Mouse (Mus musculus) ES-E14 (cell line): ENCODE measurements at regions not wholly inside any gene's neighbourhood (a gene's known extent, or its start where the extent isn't known, plus 50 kb on each side); places are given as distances from the start of the nearest gene placed in this dataset.

Experiments used
- DNase-seq: peaks from one replicate; pipeline ENCODE4 v3.0.0-alpha.2; 2013; ENCODE audit warnings: low read depth, low spot score
- H3K27ac ChIP-seq: 2 replicates; pipeline ENCODE4 v1.5.1; 2012; ENCODE audit warnings: low read depth, mild to moderate bottlenecking, low read length, moderate library complexity, mixed read lengths; ENCODE audit not compliant: poor library complexity, insufficient read depth, severe bottlenecking
- H3K36me3 ChIP-seq: 2 replicates; pipeline ENCODE4 v1.6.1; 2012; ENCODE audit warnings: mild to moderate bottlenecking, low read length, moderate library complexity, mixed read lengths; ENCODE audit not compliant: control insufficient read depth, poor library complexity, insufficient read depth, severe bottlenecking
- H3K4me1 ChIP-seq, 2 experiments: fragments of 150-350 bp in 1 of 2; sonication (generic) in 1 of 2; 2 replicates each; pipeline ENCODE4 v1.6.1; 2012; ENCODE audit warnings: low read length in 2 of 2, mild to moderate bottlenecking in 1 of 2, mixed read lengths in 1 of 2; ENCODE audit not compliant: control insufficient read depth in 2 of 2, insufficient read depth in 2 of 2, poor library complexity in 1 of 2
- H3K4me3 ChIP-seq, 2 experiments: fragments of 150-350 bp in 1 of 2; sonication (generic) in 1 of 2; 2 replicates each; pipeline ENCODE4 v1.5.1; 2012; ENCODE audit warnings: low read length in 2 of 2, low read depth in 1 of 2, mild to moderate bottlenecking in 1 of 2, mixed read lengths in 1 of 2; ENCODE audit not compliant: insufficient read depth in 1 of 2, poor library complexity in 1 of 2, severe bottlenecking in 1 of 2
- H3K9ac ChIP-seq: 2 replicates; pipeline ENCODE4 v1.6.1; 2012; ENCODE audit warnings: low read depth, mild to moderate bottlenecking, low read length, mixed read lengths; ENCODE audit not compliant: poor library complexity, insufficient read depth, severe bottlenecking
- H3K9me3 ChIP-seq: fragments of 150-350 bp; sonication (generic); 2 replicates; pipeline ENCODE4 v1.6.1; 2012; ENCODE audit warnings: low read depth, mild to moderate bottlenecking, low read length; ENCODE audit not compliant: control insufficient read depth, insufficient read depth
- CHD2 ChIP-seq: IDR thresholded peaks from 2 replicates; pipeline ENCODE4 v1.6.1; 2014; ENCODE audit warnings: mild to moderate bottlenecking, low read depth, low read length, inconsistent platforms
- HCFC1 ChIP-seq: IDR thresholded peaks from 2 replicates; pipeline ENCODE4 v1.6.1; 2012; ENCODE audit warnings: low read length, inconsistent platforms, borderline replicate concordance; ENCODE audit not compliant: insufficient read depth
- MAFK ChIP-seq: IDR thresholded peaks from 2 replicates; pipeline ENCODE4 v1.6.1; 2014; ENCODE audit warnings: mild to moderate bottlenecking, low read depth, low read length, inconsistent platforms; ENCODE audit not compliant: insufficient read depth
- ZC3H11A ChIP-seq: IDR thresholded peaks from 2 replicates; pipeline ENCODE4 v1.6.1; 2012; ENCODE audit warnings: low read depth, mild to moderate bottlenecking, inconsistent platforms, low read length, borderline replicate concordance
- ZNF384 ChIP-seq: IDR thresholded peaks from 2 replicates; pipeline ENCODE4 v1.6.1; 2012; ENCODE audit warnings: low read depth, low read length, inconsistent platforms
- in situ Hi-C, 2 experiments: fragments of 600-800 bp; cut with MboI; formaldehyde crosslinking; loops; one replicate each; pipeline ENCODE4 v1.15.1; 2025; ENCODE audit warnings: low sequenced_read_pairs in 2 of 2, inconsistent platforms in 1 of 2; ENCODE audit not compliant: unreplicated experiment in 2 of 2

- no peak overlapping the region for H3K27ac ChIP-seq
- no peaks in the 10 kb centered on the region for H3K36me3 ChIP-seq
- DNase-seq: no peak
- H3K9ac ChIP-seq: no peak overlapping the region
- no peaks in the 10 kb centered on the region for H3K4me1 ChIP-seq
- no peak overlapping the region for H3K4me3 ChIP-seq
- no peaks in the 10 kb centered on the region for H3K9me3 ChIP-seq
- TF ChIP-seq HCFC1 (no peak), ZNF384 (no peak), CHD2 (no peak), MAFK (no peak), ZC3H11A (no peak)
- in situ Hi-C loops: no loop called here
These were observed 453.0 kb upstream of the Dab2 start for GRCm38 (mm10) chr15:5846571-5846970.

GRCm38 (mm10) chr15:5847413-5848100 is 452.0 kb upstream of the Dab2 start:
- Histone ChIP-seq H3K9me3 (no peaks in the 10 kb centered on the region), H3K4me1 (no peaks in the 10 kb centered on the region), H3K9ac (no peak overlapping the region), H3K4me3 (no peak overlapping the region), H3K27ac (no peak overlapping the region), H3K36me3 (no peaks in the 10 kb centered on the region)
- in situ Hi-C loops: no loop called here
- TF ChIP-seq HCFC1: no peak
- TF ChIP-seq ZNF384: no peak
- TF ChIP-seq CHD2: no peak
- no peak for DNase-seq

- Histone ChIP-seq H3K27ac (no peak overlapping the region), H3K4me1 (no peaks in the 10 kb centered on the region), H3K9me3 (no peaks in the 10 kb centered on the region), H3K9ac (no peak overlapping the region), H3K36me3 (no peaks in the 10 kb centered on the region), H3K4me3 (no peak overlapping the region)
- in situ Hi-C loops: no loop called here
- DNase-seq: no peak
- TF ChIP-seq MAFK (no peak), ZNF384 (no peak), CHD2 (no peak), ZC3H11A (no peak), HCFC1 (no peak)
These were observed 447.1 kb upstream of the Dab2 start for GRCm38 (mm10) chr15:5852523-5852922.

GRCm38 (mm10) chr15:5869289-5869688 is 430.3 kb upstream of the Dab2 start:
- Histone ChIP-seq H3K4me3 (no peak overlapping the region), H3K9me3 (no peaks in the 10 kb centered on the region), H3K27ac (no peak overlapping the region), H3K9ac (no peak overlapping the region), H3K36me3 (no peaks in the 10 kb centered on the region), H3K4me1 (0 out of 4 replicates have a peak, but pooled peaks cover 0 to 2% of the 10 kb centered on the region in 2 experiments)
- TF ChIP-seq MAFK: no peak
- TF ChIP-seq ZC3H11A: no peak
- TF ChIP-seq HCFC1: no peak
- TF ChIP-seq CHD2: no peak
- TF ChIP-seq ZNF384: no peak
- no peak for DNase-seq
- in situ Hi-C loops: no loop called here

- no peak overlapping the region for H3K27ac ChIP-seq
- in situ Hi-C loops: no loop called here
These were observed 429.7 kb upstream of the Dab2 start for GRCm38 (mm10) chr15:5869866-5870265.

More at GRCm38 (mm10) chr15:5869866-5870265, 429.7 kb upstream of the Dab2 start:
- no peaks in the 10 kb centered on the region for H3K9me3 ChIP-seq
- no peak for DNase-seq
- no peak for TF ChIP-seq ZC3H11A
- TF ChIP-seq CHD2: no peak
- TF ChIP-seq HCFC1: no peak
- TF ChIP-seq ZNF384: no peak
- no peak for TF ChIP-seq MAFK
- no peaks in the 10 kb centered on the region for H3K36me3 ChIP-seq
- H3K4me1 ChIP-seq: 0 out of 4 replicates have a peak, but pooled peaks cover 0 to 2% of the 10 kb centered on the region in 2 experiments
- H3K9ac ChIP-seq: no peak overlapping the region
- no peak overlapping the region for H3K4me3 ChIP-seq
